Mouse (Mus musculus): ENCODE data around the gene Mief1. TPM values are rescaled to one million over a fixed set of nuclear protein-coding genes. Genes with fewer than 3 reads are reported as not detected.

Mief1 gene
- polyA plus RNA-seq, 1 experiment = 14.4 TPM

- TF ChIP-seq GATA1 (IDR thresholded peaks at IDR 0.05; ENCODE audit: low read length) = no peak
Observed at GRCm38 (mm10) chr15:80219705-80220657, 13.8 kb upstream of the Mief1 start.

- no peak for TF ChIP-seq GATA1 (IDR thresholded peaks at IDR 0.05; ENCODE audit: low read length)
Observed at GRCm38 (mm10) chr15:80221031-80221430, 12.8 kb upstream of the Mief1 start.

- no peak for TF ChIP-seq GATA1 (IDR thresholded peaks at IDR 0.05; ENCODE audit: low read length)
Observed at GRCm38 (mm10) chr15:80223751-80224150, 10.1 kb upstream of the Mief1 start.

- no peak for TF ChIP-seq GATA1 (IDR thresholded peaks at IDR 0.05; ENCODE audit: low read length)
Observed at GRCm38 (mm10) chr15:80225208-80225607, 8.6 kb upstream of the Mief1 start.

GRCm38 (mm10) chr15:80225796-80226195 is 8.0 kb upstream of the Mief1 start:
- TF ChIP-seq GATA1 (IDR thresholded peaks at IDR 0.05; ENCODE audit: low read length) = no peak

GRCm38 (mm10) chr15:80228071-80228800 is 5.6 kb upstream of the Mief1 start:
- no peak for TF ChIP-seq GATA1 (IDR thresholded peaks at IDR 0.05; ENCODE audit: low read length)

- no peak for TF ChIP-seq GATA1 (IDR thresholded peaks at IDR 0.05; ENCODE audit: low read length)
Observed at GRCm38 (mm10) chr15:80232331-80232730, 1.5 kb upstream of the Mief1 start.

- no peak for TF ChIP-seq GATA1 (IDR thresholded peaks at IDR 0.05; ENCODE audit: low read length)
Observed at GRCm38 (mm10) chr15:80233053-80233452, 765 bp upstream of the Mief1 start.

- no peak for TF ChIP-seq GATA1 (IDR thresholded peaks at IDR 0.05; ENCODE audit: low read length)
Observed at GRCm38 (mm10) chr15:80235535-80235934, 1.7 kb downstream of the Mief1 start, which contains the start of gene AC140267.1. Gene AC140267.1, plus strand, starts transcription at chr15:80235835.

- no peak for TF ChIP-seq GATA1 (IDR thresholded peaks at IDR 0.05; ENCODE audit: low read length)
Observed at GRCm38 (mm10) chr15:80248135-80248534, 14.3 kb downstream of the Mief1 start.

GRCm38 (mm10) chr15:80248596-80248995 is 14.8 kb downstream of the Mief1 start:
- TF ChIP-seq GATA1 (IDR thresholded peaks at IDR 0.05; ENCODE audit: low read length) = no peak

GRCm38 (mm10) chr15:80249672-80250071 is 15.9 kb downstream of the Mief1 start:
- no peak for TF ChIP-seq GATA1 (IDR thresholded peaks at IDR 0.05; ENCODE audit: low read length)

- TF ChIP-seq GATA1 (IDR thresholded peaks at IDR 0.05; ENCODE audit: low read length) = peak; percentile 42
Observed at GRCm38 (mm10) chr15:80250586-80250985, 16.8 kb downstream of the Mief1 start.

- TF ChIP-seq GATA1 (IDR thresholded peaks at IDR 0.05; ENCODE audit: low read length) = no peak
Observed at GRCm38 (mm10) chr15:80253530-80253929, 19.7 kb downstream of the Mief1 start.

GRCm38 (mm10) chr15:80254207-80254606 is 20.4 kb downstream of the Mief1 start:
- no peak for TF ChIP-seq GATA1 (IDR thresholded peaks at IDR 0.05; ENCODE audit: low read length)

Measured in G1E-ER4 (cell line).